Mouse (Mus musculus): ENCODE measurements around the gene Ttll5. TPM values are rescaled to one million over a fixed set of nuclear protein-coding genes. Genes with fewer than 3 reads are reported as not detected.

Ttll5 gene
- total RNA-seq, 2 experiments from 2014 or later, result 42.3 to 47.3 TPM

DNA sequence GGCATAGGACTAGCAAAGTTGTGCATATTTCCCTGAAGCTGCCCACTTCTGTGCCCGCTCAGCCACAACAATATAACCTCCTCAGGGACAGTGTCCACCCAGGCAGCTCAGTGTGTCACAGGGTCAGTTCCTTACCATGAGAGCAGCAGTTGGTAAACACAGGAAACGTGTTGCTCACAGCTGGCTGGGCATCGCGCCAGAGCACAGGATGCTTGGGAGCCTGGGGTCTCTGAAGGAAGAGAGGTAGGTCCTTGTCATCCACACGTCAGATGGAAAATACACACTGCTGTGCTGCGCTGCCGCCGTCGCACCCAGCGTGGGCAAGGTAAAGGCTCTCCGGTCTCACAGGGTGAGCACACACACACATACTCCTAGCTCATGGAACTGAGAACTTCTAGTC, 139.2 kb downstream of the Ttll5 start:
- no peak for DNase-seq (ENCODE audit: low spot score in 2 of 2)

DNA sequence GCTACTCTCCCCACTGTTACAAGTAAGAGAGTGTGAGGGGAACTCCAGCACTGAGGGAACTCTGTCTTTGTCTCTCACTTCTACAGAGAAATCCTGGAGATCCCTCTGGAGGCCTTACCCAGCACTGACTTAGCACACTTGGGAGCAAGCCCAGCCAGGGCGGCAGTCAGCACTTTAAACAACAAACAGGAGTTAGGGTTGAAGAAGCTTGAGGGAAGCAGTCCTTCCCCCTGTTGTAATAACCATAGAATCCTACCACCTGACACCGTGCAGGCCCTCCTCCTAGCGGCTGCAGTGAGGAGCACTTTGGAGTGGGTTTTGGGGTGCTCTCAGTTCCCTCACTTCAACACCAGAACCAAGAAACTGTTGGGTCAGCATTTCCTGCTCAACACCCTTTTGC, 140.0 kb downstream of the Ttll5 start:
- DNase-seq (ENCODE audit: low spot score in 2 of 2), result no peak

DNA sequence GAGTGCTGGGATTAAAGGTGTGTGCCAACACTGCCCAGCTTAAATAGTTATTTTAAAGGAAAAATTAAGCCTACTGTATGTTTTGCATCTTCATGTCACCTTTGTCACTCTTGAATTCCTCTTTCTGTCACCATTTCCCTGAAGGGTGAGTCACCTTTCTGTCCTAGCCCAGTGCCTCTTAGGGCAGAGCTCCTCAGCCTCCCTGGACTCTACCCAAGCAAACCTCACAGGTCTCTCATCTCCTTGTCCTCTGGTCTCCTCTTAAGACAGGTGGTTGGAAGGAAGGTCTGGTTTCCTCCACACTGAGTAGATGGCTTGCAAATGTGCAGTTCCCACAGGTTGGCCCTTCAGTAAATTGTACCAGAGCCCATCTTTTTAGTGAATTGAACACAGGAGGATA, 143.4 kb downstream of the Ttll5 start:
- DNase-seq (ENCODE audit: low spot score in 2 of 2), result no peak

DNA sequence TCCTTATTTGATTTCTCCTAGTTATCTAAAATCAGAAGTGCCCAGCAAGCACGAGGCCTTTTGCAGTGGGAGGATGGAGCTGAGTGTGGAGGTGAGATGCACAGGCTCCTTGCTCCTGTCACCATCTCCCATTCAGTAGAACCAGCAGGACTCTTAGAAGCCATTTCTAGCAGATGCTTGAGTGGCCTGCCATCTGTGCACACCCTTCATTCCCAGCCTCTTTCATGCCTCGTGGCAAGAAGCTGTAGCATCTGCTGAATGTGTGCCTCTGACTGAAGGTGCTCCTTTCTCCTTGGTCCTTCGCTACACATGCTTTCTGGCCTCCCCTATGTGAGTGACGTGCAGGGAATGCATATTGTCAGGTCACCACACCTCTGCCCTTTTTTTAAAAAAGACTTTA, 143.9 kb downstream of the Ttll5 start:
- no peak for DNase-seq (ENCODE audit: low spot score in 2 of 2)

DNA sequence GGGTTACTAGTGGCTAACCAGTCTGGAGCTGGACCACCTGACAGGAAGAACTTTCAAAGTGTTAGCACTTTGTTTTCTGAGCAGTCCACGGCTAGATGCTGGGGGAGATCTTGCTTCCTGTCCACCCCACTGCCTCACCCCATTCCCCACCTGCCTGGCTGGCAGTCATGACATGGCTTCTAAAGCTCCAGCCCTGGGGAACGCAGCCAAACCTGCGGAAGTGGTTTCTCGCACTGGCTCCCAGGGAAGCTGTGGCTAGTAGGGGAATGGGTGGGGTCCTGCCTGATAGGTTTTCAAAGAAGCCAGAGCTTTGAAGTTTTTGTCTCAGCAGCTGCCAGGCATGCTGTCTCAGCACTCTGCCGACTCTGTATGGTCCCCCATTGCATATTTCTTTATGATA, 145.1 kb downstream of the Ttll5 start:
- no peak for DNase-seq (ENCODE audit: low spot score in 2 of 2)

DNA sequence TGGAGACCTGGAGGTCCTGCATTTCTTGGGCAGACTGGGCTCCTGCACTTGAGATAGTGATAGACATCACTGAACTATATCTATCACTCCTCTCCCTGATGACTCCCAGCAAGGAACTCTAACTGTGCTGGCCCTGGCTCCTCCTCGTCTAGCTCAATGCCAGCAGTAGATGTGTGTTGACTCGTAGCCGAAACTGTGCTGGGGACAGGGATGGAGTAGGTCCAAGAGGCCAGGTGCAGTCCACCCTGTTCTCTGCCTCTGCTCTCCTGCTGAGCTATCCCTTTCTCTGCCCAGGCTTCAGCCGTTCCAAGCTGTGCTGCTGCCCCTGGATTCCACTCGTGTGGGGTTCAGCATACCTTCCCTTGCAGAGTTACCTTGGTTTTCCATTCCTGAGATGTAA, 145.7 kb downstream of the Ttll5 start:
- DNase-seq (ENCODE audit: low spot score in 2 of 2), result no peak

DNA sequence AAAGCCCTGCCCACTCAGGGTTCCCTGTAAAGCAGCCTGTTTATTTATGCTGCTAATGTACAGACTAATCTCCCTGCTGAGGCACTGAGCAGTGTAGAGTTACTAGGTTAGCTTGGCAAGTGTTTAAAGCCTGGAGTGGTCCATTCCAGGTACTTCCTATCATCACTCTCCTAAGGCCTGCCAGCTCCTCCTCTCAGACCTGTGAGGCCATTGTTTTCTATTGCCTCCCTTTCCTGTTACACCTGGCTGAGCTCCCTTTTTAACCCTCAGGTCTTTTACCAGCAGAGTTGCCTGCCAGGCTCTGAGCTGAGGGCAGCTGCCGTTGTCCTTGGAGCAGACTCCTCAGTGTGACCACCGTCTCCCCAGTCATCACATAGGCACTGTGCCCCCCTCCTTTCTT, 146.3 kb downstream of the Ttll5 start:
- no peak for DNase-seq (ENCODE audit: low spot score in 2 of 2)

DNA sequence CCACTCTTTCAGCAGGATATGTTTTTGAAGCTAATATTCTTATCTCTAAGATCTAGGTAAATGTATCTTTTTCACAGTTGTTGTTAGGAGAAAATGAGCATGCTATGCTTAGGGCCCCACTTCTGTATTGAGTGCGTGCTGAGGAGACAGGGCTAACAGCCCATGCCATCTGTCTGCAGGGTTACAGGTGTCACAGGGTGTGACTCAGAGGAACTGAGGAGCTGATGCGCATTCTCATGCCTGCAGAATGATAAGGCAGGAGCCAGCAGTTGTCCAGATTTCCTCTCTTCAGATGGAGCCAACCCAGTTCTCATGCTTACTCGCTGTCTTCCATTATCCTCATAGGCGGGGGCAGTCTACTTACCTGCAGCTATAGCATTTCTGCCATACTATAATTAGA, 147.2 kb downstream of the Ttll5 start:
- no peak for DNase-seq (ENCODE audit: low spot score in 2 of 2)

DNA sequence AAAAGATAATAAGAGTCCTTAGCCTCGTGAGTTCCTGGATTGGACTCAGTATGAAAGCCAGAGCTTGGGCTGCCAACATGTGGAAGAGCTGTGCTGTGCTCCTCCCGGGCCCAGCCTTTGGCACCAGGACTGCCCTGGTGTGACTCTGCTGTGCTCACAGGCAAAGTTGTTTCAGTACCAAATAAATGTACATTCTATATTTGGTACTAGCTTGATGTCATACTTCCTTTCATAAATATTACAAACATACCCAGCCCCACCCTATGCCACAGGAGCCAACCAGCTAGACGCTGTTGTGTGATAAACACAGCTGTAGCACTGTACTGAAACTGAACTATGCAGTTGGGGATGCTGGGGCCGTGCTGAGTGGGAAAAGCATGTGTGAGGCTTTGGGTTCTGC, 149.1 kb downstream of the Ttll5 start:
- no peak for DNase-seq (ENCODE audit: low spot score in 2 of 2)

DNA sequence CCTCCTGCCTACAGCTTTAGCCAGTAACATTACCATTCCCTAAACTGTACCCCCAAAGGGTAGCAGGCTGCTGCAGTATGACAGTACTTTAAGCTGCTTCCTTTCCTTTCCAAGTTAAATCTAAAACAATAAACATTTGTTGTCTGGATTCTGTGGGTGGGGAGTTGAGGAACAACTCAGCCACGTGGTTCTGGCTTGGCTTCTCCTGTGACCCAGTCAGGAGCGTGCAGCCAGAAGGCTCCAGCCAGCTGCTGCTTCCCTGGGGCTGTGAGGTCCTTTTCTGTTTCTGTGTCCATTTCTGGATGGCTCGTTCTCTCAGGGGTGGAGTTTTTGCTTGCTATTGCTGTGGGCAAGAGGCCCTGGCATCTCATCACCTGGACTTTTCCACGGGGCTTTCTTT, 149.6 kb downstream of the Ttll5 start:
- no peak for DNase-seq (ENCODE audit: low spot score in 2 of 2)

DNA sequence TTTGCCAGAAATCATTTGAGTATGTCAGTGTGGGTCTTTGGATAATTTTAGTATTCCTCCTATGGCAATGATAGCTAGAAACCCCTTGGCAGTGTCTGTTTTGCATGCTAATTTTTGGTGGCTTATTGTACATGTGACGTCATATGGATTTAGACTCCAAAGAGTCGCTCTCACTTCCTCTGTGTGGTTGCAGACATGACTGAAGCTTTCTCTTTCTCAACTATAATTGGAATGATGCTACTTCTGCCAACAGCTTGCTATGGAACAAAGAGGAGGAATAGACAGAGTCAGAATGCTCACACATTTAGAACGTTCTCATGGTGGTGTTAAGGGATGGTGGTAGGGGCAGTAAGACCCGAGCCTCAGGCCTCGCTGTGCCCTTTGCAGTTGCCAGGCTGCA, 155.5 kb downstream of the Ttll5 start:
- DNase-seq (ENCODE audit: low spot score in 2 of 2), result no peak

DNA sequence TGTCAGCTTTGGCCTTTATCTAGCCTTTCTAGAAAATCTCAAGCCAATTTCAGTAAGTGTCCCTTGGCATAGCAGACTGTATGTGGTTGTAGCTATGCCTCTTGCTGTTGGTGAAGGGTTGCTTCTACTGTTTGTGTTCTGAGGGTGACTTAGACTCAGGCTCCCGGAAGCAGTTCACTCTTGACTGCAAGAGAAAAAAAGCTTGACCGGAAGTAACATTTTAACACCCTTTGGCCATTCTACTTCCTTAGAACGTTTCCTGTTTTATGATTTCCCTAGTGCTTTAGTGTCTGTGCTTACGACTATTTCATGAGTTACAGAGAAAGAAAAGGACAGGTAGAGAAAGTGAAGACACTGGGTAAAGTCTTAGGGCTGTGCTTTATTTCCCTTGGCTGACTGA, 161.1 kb downstream of the Ttll5 start:
- no peak for DNase-seq (ENCODE audit: low spot score in 2 of 2)

DNA sequence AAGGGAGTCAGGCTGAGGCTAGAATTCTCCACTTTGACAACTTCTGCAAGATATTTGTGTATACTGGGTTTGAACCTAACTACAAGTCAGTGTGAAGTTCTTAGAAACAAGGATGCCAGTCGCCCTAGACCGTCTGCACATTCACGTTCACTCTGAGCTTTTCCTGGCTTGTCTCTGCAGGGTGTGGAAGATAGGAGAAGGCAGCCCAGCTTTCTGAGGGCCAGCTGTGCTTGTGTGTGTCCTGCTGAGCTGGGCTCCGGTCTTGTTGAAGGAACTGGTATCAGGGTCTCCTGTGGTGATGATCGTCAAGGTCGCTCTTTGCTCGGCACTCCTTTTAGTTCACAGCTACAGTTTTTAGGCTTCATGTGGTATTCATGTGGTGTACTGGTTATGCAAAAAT, 161.6 kb downstream of the Ttll5 start:
- no peak for DNase-seq (ENCODE audit: low spot score in 2 of 2)

DNA sequence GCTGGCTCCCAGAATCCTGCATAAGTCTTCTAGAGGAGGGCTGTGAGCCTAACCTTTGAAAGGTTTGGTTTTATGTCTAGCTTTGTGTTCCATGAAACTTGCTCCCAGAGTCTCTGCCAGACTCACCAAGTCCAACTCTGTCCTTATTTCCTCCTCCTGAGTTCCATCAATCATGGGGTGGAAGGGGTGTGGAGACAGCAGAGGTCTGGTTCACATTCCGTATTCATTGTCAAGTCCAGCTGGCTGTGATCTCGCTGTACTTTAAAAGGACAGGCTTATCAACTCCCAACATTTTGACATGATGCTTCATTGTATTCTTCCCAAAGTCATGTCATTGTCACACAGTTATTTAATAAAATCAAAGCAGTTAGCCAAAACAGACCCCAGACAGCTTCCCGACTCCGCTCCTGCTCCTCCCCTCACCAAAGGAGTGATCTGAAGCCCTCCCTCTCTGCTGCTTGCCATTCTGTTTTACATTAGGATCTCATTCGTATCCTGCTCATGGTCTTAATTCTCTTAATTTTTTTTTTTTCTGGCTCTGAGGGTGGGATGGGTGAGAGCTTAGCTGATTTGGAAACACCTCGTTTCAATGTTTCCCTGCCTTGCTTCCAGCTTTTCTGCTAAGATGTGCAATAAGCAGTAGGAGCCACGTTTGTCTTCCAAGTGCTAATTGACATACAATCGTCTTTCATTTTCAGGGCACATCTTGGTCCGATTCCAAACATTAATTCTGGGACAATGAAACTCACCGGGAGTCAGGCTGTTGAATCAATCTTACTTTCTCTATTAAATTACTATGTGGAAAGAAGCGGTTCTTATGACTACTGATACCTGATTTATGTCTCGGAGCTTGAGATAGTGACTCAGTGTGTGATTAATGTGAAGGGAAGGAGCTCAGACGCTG, 162.3 kb downstream of the Ttll5 start:
- DNase-seq (ENCODE audit: low spot score in 2 of 2), result no peak

DNA sequence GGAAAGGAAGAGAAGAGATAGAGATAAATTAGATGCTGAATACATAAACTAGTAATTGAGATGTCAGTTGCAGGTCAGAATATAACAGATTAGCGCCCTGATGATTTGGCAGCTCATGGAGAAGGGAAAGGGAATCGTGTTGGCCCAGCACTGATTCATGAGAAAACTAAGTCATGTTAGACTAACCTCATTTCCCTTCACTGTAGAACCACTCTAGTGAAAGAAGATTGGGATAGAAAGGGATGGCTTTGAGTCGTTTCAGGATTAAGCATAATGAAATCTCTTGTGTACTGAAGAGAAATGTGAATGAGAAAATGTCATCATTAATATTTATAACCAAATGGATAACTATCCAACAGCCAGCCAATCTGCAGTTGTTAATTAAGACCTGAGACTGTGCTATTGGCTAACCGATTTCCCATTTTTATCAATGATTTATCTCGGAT, 163.0 kb downstream of the Ttll5 start:
- DNase-seq (ENCODE audit: low spot score in 2 of 2), result no peak

DNA sequence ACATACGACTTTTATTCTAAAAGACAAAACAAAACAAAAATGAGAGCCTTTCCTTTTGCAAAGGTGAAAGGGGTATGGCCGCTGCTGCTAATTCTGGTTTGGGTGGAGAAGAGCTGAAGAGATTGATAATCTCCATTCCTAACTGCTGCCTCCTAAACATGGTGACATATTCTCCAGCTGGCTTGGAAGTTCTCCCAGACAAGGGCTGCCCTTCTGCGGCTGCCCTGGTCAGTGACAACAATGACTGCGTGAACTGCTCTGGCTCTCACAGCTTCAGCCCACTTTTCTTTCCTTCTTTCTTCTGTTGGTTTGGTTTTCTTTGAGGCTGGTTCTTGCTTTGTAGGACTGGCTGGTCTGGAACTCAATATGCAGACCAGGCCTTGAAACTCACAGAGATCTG, 163.7 kb downstream of the Ttll5 start:
- no peak for DNase-seq (ENCODE audit: low spot score in 2 of 2)

DNA sequence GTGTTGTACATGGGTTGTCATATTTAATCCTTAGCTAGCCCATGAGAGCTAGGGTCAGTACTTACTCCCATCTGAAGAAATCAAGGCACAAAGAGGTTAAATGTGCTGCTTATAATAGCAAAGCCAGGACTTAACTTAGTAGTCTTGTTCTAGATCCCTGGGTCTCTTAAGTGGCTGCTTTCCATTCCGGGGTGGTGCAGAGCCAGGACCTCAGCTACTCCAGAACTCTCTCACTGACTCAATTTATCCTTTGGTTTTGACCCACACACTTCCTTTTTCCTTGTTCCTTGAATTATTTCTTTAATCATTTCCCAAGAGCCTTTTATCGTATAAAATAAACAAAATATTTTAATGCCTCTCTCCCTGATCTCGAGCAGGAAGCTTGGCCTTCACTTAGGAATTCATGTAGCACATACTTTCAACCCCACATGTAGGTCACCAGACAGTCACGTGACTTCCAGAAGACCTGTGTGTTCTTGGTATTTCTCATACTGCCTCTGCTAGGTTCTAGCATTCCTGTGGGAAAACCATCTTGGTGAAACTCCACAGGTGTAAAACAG, 164.4 kb downstream of the Ttll5 start:
- no peak for DNase-seq (ENCODE audit: low spot score in 2 of 2)

DNA sequence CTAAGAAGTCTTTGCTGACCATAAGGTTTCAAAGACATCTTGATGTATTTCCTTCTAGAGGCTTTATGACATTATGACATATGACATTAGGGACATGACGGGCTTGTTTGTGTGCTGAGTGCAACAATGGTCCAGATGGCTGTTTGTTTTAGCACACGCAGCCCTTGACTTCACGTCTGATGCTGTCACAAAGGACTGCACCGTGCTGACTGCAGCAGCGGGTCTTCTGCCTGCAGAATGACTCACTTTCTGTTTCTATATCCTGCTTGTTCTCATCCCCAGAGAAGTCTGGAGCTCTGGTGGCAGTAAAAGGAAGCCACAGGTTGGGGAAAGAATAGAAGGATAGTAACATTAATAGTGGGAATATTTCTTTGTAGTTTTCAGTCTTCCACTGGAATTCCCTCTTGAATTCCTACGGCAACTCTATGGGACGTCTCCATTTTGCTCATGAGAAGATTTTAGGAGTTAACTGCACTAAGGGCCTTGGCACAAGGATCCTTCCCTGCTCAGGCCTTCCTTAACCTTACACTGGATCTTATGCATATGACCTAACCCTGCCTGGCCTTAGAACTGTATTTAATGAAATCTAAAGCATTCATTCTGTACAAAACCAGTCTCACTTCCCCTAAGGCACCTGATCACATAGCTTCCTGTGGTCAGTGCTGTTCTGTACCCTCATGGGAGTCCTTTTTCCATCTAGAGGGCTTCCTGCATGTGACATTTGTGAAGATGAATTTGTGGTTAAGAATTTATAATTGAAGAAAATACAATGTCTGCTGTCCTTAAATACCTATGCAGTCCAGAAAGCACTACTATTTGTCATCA, 167.8 kb downstream of the Ttll5 start:
- no peak for DNase-seq (ENCODE audit: low spot score in 2 of 2)

DNA sequence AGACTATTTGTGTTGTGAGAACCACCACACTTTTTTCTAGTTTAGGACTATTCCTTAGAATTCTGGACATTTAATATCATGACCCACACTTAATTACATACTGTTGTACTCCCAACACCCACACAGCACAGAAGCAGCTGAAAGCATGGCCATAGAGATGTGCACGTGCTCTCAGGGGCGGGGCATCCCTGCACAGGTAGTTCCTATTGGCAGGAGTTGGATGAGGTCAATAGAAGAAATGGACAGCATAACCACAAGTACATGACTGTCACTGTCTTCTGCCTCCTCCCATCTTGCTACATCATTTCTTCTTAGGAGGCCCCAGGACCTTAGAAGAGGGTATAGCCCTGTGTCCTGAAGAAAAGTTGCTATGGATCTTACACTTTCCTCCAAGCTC, 168.4 kb downstream of the Ttll5 start:
- DNase-seq (ENCODE audit: low spot score in 2 of 2), result no peak

DNA sequence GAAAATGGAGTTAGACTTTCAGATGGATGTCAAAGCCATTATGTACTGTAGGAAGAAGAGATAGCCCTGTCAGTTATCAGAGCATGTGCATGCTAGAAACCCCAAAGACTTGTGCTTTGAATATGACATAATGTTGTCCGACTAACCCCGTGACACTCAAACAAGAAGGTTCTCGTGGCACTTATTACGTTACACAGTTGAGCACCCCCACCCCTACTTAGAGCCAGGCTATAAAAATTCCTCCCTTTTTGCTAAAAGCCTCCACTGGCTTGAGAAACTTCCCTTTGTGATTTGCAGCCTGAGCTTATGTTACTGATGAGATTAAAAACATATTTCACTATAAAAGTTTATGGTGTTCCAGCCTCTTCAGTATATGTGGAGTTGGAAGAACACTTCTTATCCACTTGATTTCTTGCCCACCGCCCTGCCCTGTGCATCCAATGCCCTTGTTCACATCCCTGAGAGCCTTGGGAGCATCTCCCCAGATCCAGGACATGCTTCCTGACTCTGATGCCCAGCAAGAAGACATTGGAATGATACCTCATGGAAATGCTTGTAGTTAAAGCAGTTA, 169.4 kb downstream of the Ttll5 start:
- DNase-seq (ENCODE audit: low spot score in 2 of 2), result no peak

DNA sequence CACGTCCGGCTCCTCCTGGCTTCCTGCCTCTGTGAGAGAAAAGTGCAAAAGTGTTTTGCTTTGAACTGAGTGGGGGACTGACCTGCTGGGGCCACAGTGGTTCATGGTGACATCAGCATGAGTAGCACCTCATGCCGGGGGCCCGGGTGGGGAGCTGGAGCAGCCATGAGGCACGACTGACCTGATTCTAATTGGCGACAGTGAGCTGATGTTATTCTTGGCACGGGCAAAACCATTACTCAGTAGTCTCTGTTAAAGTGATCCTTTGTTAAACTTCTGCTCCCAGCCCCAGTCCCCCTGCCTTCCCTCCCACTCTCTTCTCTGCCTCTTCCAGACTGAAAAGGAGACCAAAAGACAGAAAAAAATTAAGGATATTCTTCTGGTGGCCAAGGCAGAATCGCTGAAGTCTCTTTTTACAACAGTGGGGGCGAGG, 176.2 kb downstream of the Ttll5 start:
- no peak for DNase-seq (ENCODE audit: low spot score in 2 of 2)
